Mouse (Mus musculus) cerebellum, adult 2 months (tissue): Measurements from ENCODE around the gene Tnfaip2. TPM values are rescaled to one million over a fixed set of nuclear protein-coding genes. Genes with fewer than 3 reads are reported as not detected.

ENCODE experiments used
- DNase-seq, 2 experiments: peaks; one replicate each; pipeline ENCODE4 v3.0.0; 2021
- H3K27ac ChIP-seq: fragments of 200-500 bp; 2 replicates; pipeline ENCODE4 v1.5.1; 2012; ENCODE audit warnings: low read length, control low read depth, inconsistent platforms; ENCODE audit not compliant: insufficient read depth
- H3K27me3 ChIP-seq: fragments of 200-500 bp; 2 replicates; pipeline ENCODE4 v1.6.1; 2012; ENCODE audit warnings: inconsistent platforms, mild to moderate bottlenecking, low read length, moderate library complexity; ENCODE audit not compliant: control insufficient read depth, insufficient read depth
- H3K4me1 ChIP-seq: fragments of 200-500 bp; 2 replicates; pipeline ENCODE4 v1.6.1; 2011; ENCODE audit warnings: low read length; ENCODE audit not compliant: control insufficient read depth, insufficient read depth
- H3K4me3 ChIP-seq: fragments of 200-500 bp; replicated peaks from 2 replicates; pipeline ENCODE3; 2011; ENCODE audit warnings: mild to moderate bottlenecking, low read depth, low read length, control low read depth; ENCODE audit not compliant: insufficient read depth
- CTCF ChIP-seq: fragments of 200-500 bp; IDR thresholded peaks from 2 replicates; pipeline ENCODE4 v1.5.1; 2011; ENCODE audit warnings: low read depth, mild to moderate bottlenecking, control low read depth, low read length, moderate library complexity, borderline replicate concordance; ENCODE audit not compliant: insufficient read depth
- POLR2A ChIP-seq: fragments of 200-500 bp; IDR thresholded peaks from 2 replicates; pipeline ENCODE4 v1.6.1; 2011; ENCODE audit warnings: low read length, control low read depth, borderline replicate concordance; ENCODE audit not compliant: insufficient read depth
- WGBS: fragments of 180-500 bp; shearing (Covaris S2); methylation state at CpG from one replicate; pipeline ENCODE4 v1.1.7; 2018; 5-methylcytosine and 5-hydroxymethylcytosine counted together
- polyA plus RNA-seq: library from polyadenylated mRNA; depleted of rRNA; stranded (reverse); fragments of >200 nt; gene quantifications from 2 replicates; pipeline ENCODE4 v1.2.3, GENCODE M21; 2012

Tnfaip2 gene
- polyA plus RNA-seq, 1 experiment = 0.87 TPM

- TF ChIP-seq CTCF (no peak), POLR2A (no peak)
- WGBS = 58% methylated on average over 6 of the region's 6 CpGs
- no peak overlapping the region for H3K27ac ChIP-seq
- H3K27me3 ChIP-seq = peaks cover 2% of the 10 kb centered on the region; the same call in 1 of the 2 replicates
- DNase-seq = no peak
- H3K4me3 ChIP-seq = no peak overlapping the region
- 0 out of 2 replicates have a peak, but pooled peaks cover 5% of the 10 kb centered on the region for H3K4me1 ChIP-seq
Observed at GRCm38 (mm10) chr12:111450359-111450758, 8.1 kb downstream of the Tnfaip2 start.

GRCm38 (mm10) chr12:111451561-111451960 is 9.3 kb downstream of the Tnfaip2 start:
- no peak overlapping the region for H3K27ac ChIP-seq
- H3K4me3 ChIP-seq = no peak overlapping the region
- 83% methylated on average over 7 of the region's 7 CpGs for WGBS
- DNase-seq = no peak
- TF ChIP-seq CTCF (no peak), POLR2A (no peak)
- no peaks in the 10 kb centered on the region; the same call in 1 of the 2 replicates for H3K27me3 ChIP-seq
- 0 out of 2 replicates have a peak, but pooled peaks cover 5% of the 10 kb centered on the region for H3K4me1 ChIP-seq

- H3K27me3 ChIP-seq = no peaks in the 10 kb centered on the region; the same call in 1 of the 2 replicates
- no peak overlapping the region for H3K27ac ChIP-seq
- no peak for DNase-seq
- no peaks in the 10 kb centered on the region for H3K4me1 ChIP-seq
- WGBS = 57% methylated on average over 4 of the region's 4 CpGs
- H3K4me3 ChIP-seq = no peak overlapping the region
- TF ChIP-seq CTCF = no peak
- TF ChIP-seq POLR2A = no peak
Observed at GRCm38 (mm10) chr12:111454021-111454420, 11.8 kb downstream of the Tnfaip2 start.

- TF ChIP-seq CTCF (no peak), POLR2A (no peak)
- Histone ChIP-seq H3K27me3 (no peaks in the 10 kb centered on the region; the same call in 1 of the 2 replicates), H3K27ac (no peak overlapping the region), H3K4me1 (no peaks in the 10 kb centered on the region; the same call in 1 of the 2 replicates), H3K4me3 (no peak overlapping the region)
- 74% methylated on average over 10 of the region's 10 CpGs for WGBS
- DNase-seq = no peak
Observed at GRCm38 (mm10) chr12:111454543-111455280, 12.4 kb downstream of the Tnfaip2 start.

- H3K4me3 ChIP-seq = no peak overlapping the region
- H3K27ac ChIP-seq = no peak overlapping the region
- TF ChIP-seq CTCF = no peak
- TF ChIP-seq POLR2A = no peak
- WGBS = 74% methylated on average over 12 of the region's 12 CpGs
- no peaks in the 10 kb centered on the region; the same call in 1 of the 2 replicates for H3K27me3 ChIP-seq
- peaks cover 6% of the 10 kb centered on the region for H3K4me1 ChIP-seq
- no peak for DNase-seq
Observed at GRCm38 (mm10) chr12:111455311-111455846, 13.1 kb downstream of the Tnfaip2 start.

GRCm38 (mm10) chr12:111455860-111456259 is 13.6 kb downstream of the Tnfaip2 start:
- TF ChIP-seq CTCF (no peak), POLR2A (no peak)
- H3K4me1 ChIP-seq = peaks cover 10% of the 10 kb centered on the region
- H3K27ac ChIP-seq = no peak overlapping the region
- H3K27me3 ChIP-seq = no peaks in the 10 kb centered on the region
- 89% methylated on average over 8 of the region's 8 CpGs for WGBS
- DNase-seq = no peak
- H3K4me3 ChIP-seq = no peak overlapping the region

- DNase-seq = no peak
- 84% methylated on average over 1 of the region's 1 CpGs for WGBS
- H3K27me3 ChIP-seq = no peaks in the 10 kb centered on the region
- no peak overlapping the region for H3K27ac ChIP-seq
- peaks cover 22% of the 10 kb centered on the region for H3K4me1 ChIP-seq
- TF ChIP-seq POLR2A (no peak), CTCF (no peak)
- H3K4me3 ChIP-seq = no peak overlapping the region
Observed at GRCm38 (mm10) chr12:111457742-111458141, 15.5 kb downstream of the Tnfaip2 start.

GRCm38 (mm10) chr12:111463570-111463969 is 21.3 kb downstream of the Tnfaip2 start:
- no peak overlapping the region for H3K27ac ChIP-seq
- no peak for DNase-seq
- H3K27me3 ChIP-seq = no peaks in the 10 kb centered on the region
- WGBS = 94% methylated on average over 7 of the region's 7 CpGs
- TF ChIP-seq CTCF = no peak
- no peak for TF ChIP-seq POLR2A
- H3K4me3 ChIP-seq = no peak overlapping the region
- peaks cover 22% of the 10 kb centered on the region for H3K4me1 ChIP-seq
